Mouse (Mus musculus): ENCODE results near the gene Spint4.

DNA sequence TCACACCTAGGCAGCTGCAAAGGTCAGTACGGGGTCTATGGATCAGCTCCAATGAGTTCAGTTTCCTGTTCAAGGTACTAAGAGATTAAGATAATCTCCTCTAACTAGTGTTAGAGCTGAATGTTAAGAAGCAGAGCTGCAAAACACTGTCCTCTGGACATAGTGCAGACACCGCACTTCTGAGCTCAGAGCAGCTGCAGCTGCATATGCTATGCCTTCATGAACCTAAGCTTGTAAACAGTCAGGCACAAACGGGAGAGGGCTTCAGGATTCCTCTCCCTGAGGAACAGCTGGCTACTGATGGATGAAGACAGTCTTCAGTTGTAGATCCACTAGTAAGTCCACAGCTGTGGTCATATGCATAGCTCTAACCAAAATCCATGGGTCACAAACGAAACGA lies 2.7 kb downstream of the Spint4 start:
- no peak for TF ChIP-seq CTCF (IDR thresholded peaks at IDR 0.05; ENCODE audit: control insufficient read depth, insufficient read depth, low read length)
- no peak for TF ChIP-seq POLR2A (IDR thresholded peaks at IDR 0.05; ENCODE audit: borderline replicate concordance, control insufficient read depth, low read depth, low read length)

Measured in bone marrow, adult 2 months (tissue).